Mouse (Mus musculus) natural killer cell, adult 2 months (primary cell): ENCODE measurements around the gene 4930426L09Rik.
A peak's percentile ranks its signal among the peaks of the same experiment; 100 is the strongest.

Experiments
- DNase-seq, 2 experiments: peaks; one replicate each; pipeline ENCODE4 v3.0.0; 2022; ENCODE audit warnings: low spot score in 2 of 2

Gene 4930426L09Rik

GRCm38 (mm10) chr2:18998054-18998478 lies at the start of gene 4930426L09Rik, which contains the start of gene Pip4k2a:
4930426L09Rik (plus strand) TSS chr2:18998343.
Pip4k2a (minus strand) TSS chr2:18998126.
- peak; percentile 88 to 92 for DNase-seq

- no peak for DNase-seq
These were observed 49.4 kb upstream of the 4930426L09Rik start for GRCm38 (mm10) chr2:18948741-18949140.

GRCm38 (mm10) chr2:18950758-18951157 lies 47.4 kb upstream of the 4930426L09Rik start:
- no peak for DNase-seq

GRCm38 (mm10) chr2:18952102-18952673 lies 46.0 kb upstream of the 4930426L09Rik start:
- peak; percentile 17 to 39 for DNase-seq

- no peak for DNase-seq
These were observed 43.7 kb upstream of the 4930426L09Rik start for GRCm38 (mm10) chr2:18954422-18954821.

GRCm38 (mm10) chr2:18955022-18955421 lies 43.1 kb upstream of the 4930426L09Rik start:
- DNase-seq, result no peak

GRCm38 (mm10) chr2:18955671-18956070 lies 42.5 kb upstream of the 4930426L09Rik start:
- DNase-seq, result no peak

- no peak for DNase-seq
These were observed 41.7 kb upstream of the 4930426L09Rik start for GRCm38 (mm10) chr2:18956424-18956823.

- no peak for DNase-seq
These were observed 41.2 kb upstream of the 4930426L09Rik start for GRCm38 (mm10) chr2:18956945-18957344.

- no peak for DNase-seq
These were observed 40.7 kb upstream of the 4930426L09Rik start for GRCm38 (mm10) chr2:18957459-18957858.

GRCm38 (mm10) chr2:18958044-18958443 lies 40.1 kb upstream of the 4930426L09Rik start:
- DNase-seq, result no peak

GRCm38 (mm10) chr2:18958501-18958900 lies 39.6 kb upstream of the 4930426L09Rik start:
- peak in 1 of 2 experiments; percentile 21 for DNase-seq

- DNase-seq, result peak; percentile 28 to 55
These were observed 39.1 kb upstream of the 4930426L09Rik start for GRCm38 (mm10) chr2:18959008-18959407.

GRCm38 (mm10) chr2:18959558-18959957 lies 38.6 kb upstream of the 4930426L09Rik start:
- DNase-seq, result no peak

GRCm38 (mm10) chr2:18960376-18960973 lies 37.7 kb upstream of the 4930426L09Rik start:
- DNase-seq, result no peak

GRCm38 (mm10) chr2:18962502-18962901 lies 35.6 kb upstream of the 4930426L09Rik start:
- no peak for DNase-seq

GRCm38 (mm10) chr2:18963286-18964040 lies 34.7 kb upstream of the 4930426L09Rik start:
- DNase-seq, result no peak

- no peak for DNase-seq
These were observed 33.0 kb upstream of the 4930426L09Rik start for GRCm38 (mm10) chr2:18965108-18965507.

GRCm38 (mm10) chr2:18965950-18966349 lies 32.2 kb upstream of the 4930426L09Rik start:
- no peak for DNase-seq

GRCm38 (mm10) chr2:18966566-18966965 lies 31.6 kb upstream of the 4930426L09Rik start:
- no peak for DNase-seq

- no peak for DNase-seq
These were observed 30.6 kb upstream of the 4930426L09Rik start for GRCm38 (mm10) chr2:18967451-18968063.

GRCm38 (mm10) chr2:18969066-18969681 lies 29.0 kb upstream of the 4930426L09Rik start:
- DNase-seq, result no peak
